Mouse (Mus musculus) embryonic facial prominence, embryonic 13.5 days (tissue): Measurements from ENCODE around the gene Angptl6. TPM values are rescaled to one million over a fixed set of nuclear protein-coding genes. Genes with fewer than 3 reads are reported as not detected.

Source experiments
- ATAC-seq: fragments of 200-750 bp; cut with Nextera tagmentation; 2 replicates; pipeline ENCODE4 v1.8.0; 2017; ENCODE audit warnings: low read depth; ENCODE audit not compliant: insufficient number of reproducible peaks, insufficient read depth, low FRiP score, low TSS enrichment
- H3K27ac ChIP-seq: fragments of 300-500 bp; sonication (generic); 2 replicates; pipeline ENCODE4 v1.5.1; 2015; ENCODE audit warnings: moderate library complexity, mild to moderate bottlenecking, inconsistent platforms
- H3K27me3 ChIP-seq: fragments of 300-500 bp; sonication (generic); 2 replicates; pipeline ENCODE4 v1.6.1; 2015; ENCODE audit warnings: mild to moderate bottlenecking, inconsistent platforms
- H3K36me3 ChIP-seq: fragments of 300-500 bp; sonication (generic); 2 replicates; pipeline ENCODE4 v1.6.1; 2015; ENCODE audit warnings: mild to moderate bottlenecking, inconsistent platforms
- H3K4me1 ChIP-seq: fragments of 300-500 bp; sonication (generic); 2 replicates; pipeline ENCODE4 v1.6.1; 2015; ENCODE audit warnings: inconsistent platforms
- H3K4me2 ChIP-seq: fragments of 300-500 bp; sonication (generic); 2 replicates; pipeline ENCODE4 v1.6.1; 2015; ENCODE audit warnings: moderate library complexity, mild to moderate bottlenecking, inconsistent platforms
- H3K4me3 ChIP-seq: fragments of 300-500 bp; sonication (generic); 2 replicates; pipeline ENCODE4 v1.5.1; 2015; ENCODE audit warnings: mild to moderate bottlenecking, inconsistent platforms
- H3K9ac ChIP-seq: fragments of 300-500 bp; sonication (generic); 2 replicates; pipeline ENCODE4 v1.6.1; 2015; ENCODE audit warnings: mild to moderate bottlenecking, inconsistent platforms
- H3K9me3 ChIP-seq: fragments of 300-500 bp; sonication (generic); 2 replicates; pipeline ENCODE4 v1.6.1; 2016; ENCODE audit warnings: inconsistent platforms
- WGBS: fragments of 180-500 bp; shearing (Covaris S2); methylation state at CpG from one replicate; pipeline ENCODE4 v1.1.7; 2015; ENCODE audit warnings: mixed read lengths; 5-methylcytosine and 5-hydroxymethylcytosine counted together
- microRNA-seq: library from miRNA; unstranded; fragments of <30 nt; microRNA quantifications from one replicate; pipeline ENCODE4, GENCODE M21; 2016
- polyA plus RNA-seq: library from polyadenylated mRNA; unstranded; fragments of >200 nt; fragmentation: Nextera tagmentation; extraction: Ambion mirVana; gene quantifications from 2 replicates; pipeline ENCODE4 v1.2.1, GENCODE M21; 2015

Angptl6 gene
- polyA plus RNA-seq, 1 experiment from 2014 or later: 3.6 TPM

DNA sequence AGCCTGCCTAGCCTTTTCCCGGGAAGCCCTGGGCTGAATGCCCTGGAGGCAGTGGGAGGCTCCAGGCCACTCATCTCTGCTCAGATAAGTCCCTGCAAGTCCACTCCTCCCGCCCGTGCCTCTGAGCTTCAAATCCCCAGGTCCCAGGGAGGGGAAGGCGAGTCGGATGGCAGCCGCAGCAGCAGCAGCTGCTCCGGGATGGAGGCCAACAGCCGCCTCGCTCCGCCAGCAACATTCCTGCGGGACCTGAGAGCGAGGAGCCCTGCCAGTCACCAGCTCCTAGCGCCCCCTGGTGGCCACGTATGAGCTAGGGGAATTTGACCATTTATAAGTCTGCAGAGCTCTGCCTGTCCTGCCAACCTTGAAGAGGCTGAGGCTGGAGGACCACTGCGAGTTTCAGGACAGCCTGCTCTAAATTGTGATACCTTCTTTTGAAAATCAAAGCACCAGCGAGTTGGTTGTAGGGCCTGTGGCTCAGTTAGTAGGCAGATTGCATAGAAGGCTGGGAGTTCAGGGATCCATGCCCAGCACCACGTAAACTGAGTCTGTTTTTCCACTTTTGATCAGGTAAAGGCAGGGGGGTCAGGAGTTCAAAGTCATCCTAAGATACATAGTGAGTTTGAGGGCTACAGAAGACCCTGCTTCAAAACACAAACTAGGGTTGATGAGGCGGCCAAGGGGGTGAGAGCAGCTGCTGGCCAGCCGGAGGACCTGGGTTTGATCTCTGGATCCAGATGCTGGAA is 48.5 kb downstream of the Angptl6 start:
- no peaks in the 10 kb centered on the region for H3K9me3 ChIP-seq
- H3K4me3 ChIP-seq: no peak overlapping the region
- H3K27me3 ChIP-seq: peaks cover 7% of the 10 kb centered on the region; the same call in 1 of the 2 replicates
- 0 out of 2 replicates have a peak overlapping the region, but pooled peaks have one; percentile 59 for H3K9ac ChIP-seq
- peak; percentile 81 for ATAC-seq
- 15% methylated on average over 19 of the region's 19 CpGs for WGBS
- H3K4me1 ChIP-seq: peaks cover 11% of the 10 kb centered on the region
- peak overlapping the region; percentile 57; the same call in 1 of the 2 replicates for H3K27ac ChIP-seq
- no peaks in the 10 kb centered on the region for H3K36me3 ChIP-seq
- peak overlapping the region; percentile 41 for H3K4me2 ChIP-seq

- H3K4me3 ChIP-seq: no peak overlapping the region
- H3K4me2 ChIP-seq: no peak overlapping the region
- no peak overlapping the region for H3K27ac ChIP-seq
- H3K9me3 ChIP-seq: no peaks in the 10 kb centered on the region
- WGBS: 100% methylated on average over 1 of the region's 1 CpGs
- no peak overlapping the region for H3K9ac ChIP-seq
- H3K27me3 ChIP-seq: no peaks in the 10 kb centered on the region
- H3K36me3 ChIP-seq: no peaks in the 10 kb centered on the region
- no peak for ATAC-seq
- peaks cover 11% of the 10 kb centered on the region for H3K4me1 ChIP-seq
These were observed 51.4 kb downstream of the Angptl6 start for GRCm38 (mm10) chr9:20828127-20828526.

DNA sequence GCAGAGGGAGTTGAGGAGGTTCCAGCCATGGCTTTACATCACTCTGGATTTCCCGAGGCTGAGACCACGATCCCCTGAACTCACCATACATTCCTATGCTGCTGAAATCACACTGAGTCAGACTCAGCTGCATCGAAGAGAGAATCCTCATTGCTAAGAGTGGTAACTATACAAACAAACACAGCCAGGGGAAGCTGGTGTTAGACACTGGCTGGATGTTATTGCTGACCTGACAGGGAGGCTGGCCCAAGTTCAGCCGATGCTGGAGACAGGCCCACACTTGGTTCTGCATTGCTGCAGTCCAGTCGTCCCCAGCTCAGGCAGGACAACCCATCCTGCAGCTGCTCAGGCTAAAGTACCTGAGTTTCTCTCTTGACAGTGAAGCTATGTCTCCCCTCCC is 53.7 kb downstream of the Angptl6 start:
- H3K36me3 ChIP-seq: no peaks in the 10 kb centered on the region
- H3K9me3 ChIP-seq: no peaks in the 10 kb centered on the region
- H3K9ac ChIP-seq: no peak overlapping the region
- no peak for ATAC-seq
- no peaks in the 10 kb centered on the region for H3K27me3 ChIP-seq
- H3K4me2 ChIP-seq: no peak overlapping the region
- H3K4me1 ChIP-seq: peaks cover 10% of the 10 kb centered on the region
- WGBS: 71% methylated on average over 5 of the region's 5 CpGs
- H3K4me3 ChIP-seq: no peak overlapping the region
- no peak overlapping the region for H3K27ac ChIP-seq

Small RNA genes within 50 kb of the gene (microRNA-seq; reads per million reads assigned to microRNA genes)
- gene Mir7081: 1.8 reads per million, percentile 3 among the genes with 10 or more reads in this experiment

Other genes starting within 250 kb of the Angptl6 start
- 394 and 448 TPM in 2 replicates for gene Ubl5, start 236.8 kb downstream of the Angptl6 start, polyA plus RNA-seq
- gene Fbxl12, start 235.0 kb downstream of the Angptl6 start, polyA plus RNA-seq: 15.5 and 17.7 TPM in 2 replicates
- gene Pin1, start 227.6 kb downstream of the Angptl6 start, polyA plus RNA-seq: 48.3 and 52.3 TPM in 2 replicates
- 15.9 and 16.3 TPM in 2 replicates for gene Olfm2, start 133.4 kb downstream of the Angptl6 start, polyA plus RNA-seq
- gene Col5a3, start 64.7 kb downstream of the Angptl6 start, polyA plus RNA-seq: 0.72 and 0.80 TPM in 2 replicates
- not detected in 2 replicates for gene Rdh8, start 61.2 kb downstream of the Angptl6 start, polyA plus RNA-seq
- gene A230050P20Rik, start 11.1 kb downstream of the Angptl6 start, polyA plus RNA-seq: 7.5 and 9.1 TPM in 2 replicates
- gene Ppan, start 8.4 kb upstream of the Angptl6 start, polyA plus RNA-seq: 86.2 and 87.6 TPM in 2 replicates
- gene Eif3g, start 18.9 kb upstream of the Angptl6 start, polyA plus RNA-seq: 292 and 343 TPM in 2 replicates
- gene Dnmt1, start 80.2 kb upstream of the Angptl6 start, polyA plus RNA-seq: 102 and 109 TPM in 2 replicates
- 67.8 and 71.5 TPM in 2 replicates for gene S1pr2, start 97.1 kb upstream of the Angptl6 start, polyA plus RNA-seq
- gene Mrpl4, start 123.0 kb upstream of the Angptl6 start, polyA plus RNA-seq: 142 TPM in 2 replicates
- 13.4 and 15.4 TPM in 2 replicates for gene Icam1, start 136.3 kb upstream of the Angptl6 start, polyA plus RNA-seq
- gene Icam4, start 149.6 kb upstream of the Angptl6 start, polyA plus RNA-seq: 0.27 and 2.6 TPM in 2 replicates
- 0.13 and 0.21 TPM in 2 replicates for gene Icam5, start 152.3 kb upstream of the Angptl6 start, polyA plus RNA-seq
- gene Zglp1, start 187.4 kb upstream of the Angptl6 start, polyA plus RNA-seq: 1.3 TPM in 1 of 2 replicates, not detected in the other
- gene Gm49373, start 193.4 kb upstream of the Angptl6 start, polyA plus RNA-seq: 0.79 and 1.0 TPM in 2 replicates
- 60.0 and 60.2 TPM in 2 replicates for gene Fdx1l, start 193.9 kb upstream of the Angptl6 start, polyA plus RNA-seq
- gene Gm38431, start 212.3 kb upstream of the Angptl6 start, polyA plus RNA-seq: 2.3 and 2.4 TPM in 2 replicates
- 57.7 and 61.0 TPM in 2 replicates for gene Raver1, start 212.3 kb upstream of the Angptl6 start, polyA plus RNA-seq